Mouse (Mus musculus): ENCODE results near the gene Capsl. TPM values are rescaled to one million over a fixed set of nuclear protein-coding genes. Genes with fewer than 3 reads are reported as not detected.

Capsl gene
- not detected for total RNA-seq (2022)

GRCm38 (mm10) chr15:9435534-9436180 lies at the start of gene Capsl:
Capsl (plus strand) TSS chr15:9436028.
- no peak for DNase-seq (ENCODE audit: low spot score in 2 of 2)

DNA sequence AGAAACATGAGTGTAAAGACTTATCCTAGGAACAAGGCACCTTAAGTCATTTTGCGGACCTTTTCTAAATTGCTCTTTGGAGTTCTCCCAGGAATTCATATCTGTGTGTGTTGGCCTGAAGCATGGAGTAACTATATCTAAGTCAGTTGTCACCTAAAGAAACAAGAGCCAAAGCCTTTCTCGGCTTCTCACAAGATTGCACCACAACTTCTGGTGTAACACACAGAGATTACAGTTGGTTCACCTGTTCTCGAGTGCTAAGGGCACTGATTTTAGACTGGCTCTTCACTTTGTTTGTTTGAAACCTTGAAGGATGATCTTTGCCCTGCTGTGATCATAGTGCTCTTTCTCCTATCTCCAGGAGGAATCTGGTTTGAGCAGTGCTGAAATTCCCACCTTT lies 26.4 kb upstream of the Capsl start:
- no peak for DNase-seq (ENCODE audit: low spot score in 2 of 2)

- no peak for DNase-seq (ENCODE audit: low spot score in 2 of 2)
Measured at GRCm38 (mm10) chr15:9421163-9421562, 14.7 kb upstream of the Capsl start.

- no peak for DNase-seq (ENCODE audit: low spot score in 2 of 2)
Measured at GRCm38 (mm10) chr15:9427849-9428248, 8.0 kb upstream of the Capsl start.

DNA sequence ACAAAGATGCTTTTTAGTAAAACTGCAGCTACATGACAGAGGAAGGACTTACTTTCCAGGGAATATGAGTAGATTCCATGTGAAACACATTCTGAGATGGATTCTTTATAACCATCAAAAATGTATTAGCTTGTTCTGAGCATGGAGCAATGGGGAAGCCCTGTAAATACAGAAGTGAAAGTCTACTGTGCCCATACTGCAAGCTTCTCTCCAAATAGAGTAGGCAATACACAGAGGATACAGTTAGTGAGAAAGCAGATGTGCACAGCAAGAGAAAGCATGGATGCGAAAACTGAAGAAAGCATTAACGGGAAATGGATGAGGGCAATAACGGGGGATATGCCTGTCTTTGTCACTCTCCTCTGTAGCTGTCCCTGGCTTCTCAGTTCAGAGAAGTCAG lies 6.0 kb upstream of the Capsl start:
- DNase-seq (ENCODE audit: low spot score in 2 of 2) = no peak

DNA sequence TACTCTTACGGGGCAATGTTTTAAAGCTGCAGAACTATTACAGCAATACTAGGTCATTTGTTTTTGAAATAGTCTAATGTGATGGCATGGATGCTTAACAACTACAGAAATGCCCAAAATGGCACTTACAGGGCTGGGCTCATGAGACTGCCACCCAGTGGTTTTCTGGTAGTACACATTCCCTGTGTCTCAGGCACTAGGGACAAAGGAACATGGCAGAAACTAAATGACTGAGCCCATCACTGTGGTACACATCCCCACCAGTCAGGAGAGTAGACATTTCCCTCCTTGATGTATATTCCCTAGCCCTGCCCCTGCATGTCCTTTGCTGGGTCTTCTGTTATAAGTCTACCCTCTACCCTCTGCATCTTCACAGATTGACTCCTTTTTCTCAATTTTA lies 16.2 kb downstream of the Capsl start:
- DNase-seq (ENCODE audit: low spot score in 2 of 2) = no peak

DNA sequence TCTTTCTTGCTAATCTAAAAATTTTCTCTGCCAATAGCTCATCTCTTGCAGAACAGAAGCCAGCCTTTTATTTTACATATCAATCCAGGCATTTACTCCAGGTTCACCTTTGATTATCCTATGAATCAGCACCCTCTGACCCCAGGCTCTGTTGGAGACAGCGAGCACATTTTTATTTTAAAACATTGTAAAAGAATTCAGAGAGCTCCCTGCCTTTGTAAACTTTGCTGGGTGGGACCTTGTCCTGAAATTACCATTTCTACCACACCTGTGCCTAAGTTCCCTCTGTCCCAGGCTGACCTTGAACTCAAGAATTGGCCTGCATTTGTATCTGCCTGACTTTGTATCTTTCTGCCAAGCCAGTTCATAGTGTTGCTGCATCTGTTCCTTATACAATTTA lies 17.0 kb downstream of the Capsl start:
- DNase-seq (ENCODE audit: low spot score in 2 of 2) = no peak

DNA sequence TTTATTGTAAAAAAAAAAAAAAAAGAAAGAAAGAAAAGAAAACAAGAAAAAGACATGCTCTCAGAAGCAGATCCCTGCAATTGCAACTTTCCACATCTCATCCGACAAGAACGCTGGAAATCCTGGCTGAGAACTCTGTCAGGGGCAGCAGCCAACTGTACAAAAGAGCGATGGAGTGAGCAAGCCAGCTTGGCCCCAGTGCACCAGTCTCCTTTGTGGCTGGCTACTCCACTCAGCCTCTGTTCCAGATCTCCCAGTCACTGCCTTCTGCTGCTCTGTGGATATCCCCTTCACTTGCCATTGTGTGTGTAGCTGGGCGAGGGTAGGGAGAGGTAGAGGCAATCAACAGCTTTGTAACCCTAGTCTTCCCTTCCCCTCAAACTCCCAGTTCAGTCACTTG lies 18.4 kb downstream of the Capsl start:
- no peak for DNase-seq (ENCODE audit: low spot score in 2 of 2)

GRCm38 (mm10) chr15:9455241-9455640 lies 19.4 kb downstream of the Capsl start:
- DNase-seq (ENCODE audit: low spot score in 2 of 2) = no peak

GRCm38 (mm10) chr15:9463521-9464027 lies 27.7 kb downstream of the Capsl start:
- DNase-seq (ENCODE audit: low spot score in 2 of 2) = no peak

DNA sequence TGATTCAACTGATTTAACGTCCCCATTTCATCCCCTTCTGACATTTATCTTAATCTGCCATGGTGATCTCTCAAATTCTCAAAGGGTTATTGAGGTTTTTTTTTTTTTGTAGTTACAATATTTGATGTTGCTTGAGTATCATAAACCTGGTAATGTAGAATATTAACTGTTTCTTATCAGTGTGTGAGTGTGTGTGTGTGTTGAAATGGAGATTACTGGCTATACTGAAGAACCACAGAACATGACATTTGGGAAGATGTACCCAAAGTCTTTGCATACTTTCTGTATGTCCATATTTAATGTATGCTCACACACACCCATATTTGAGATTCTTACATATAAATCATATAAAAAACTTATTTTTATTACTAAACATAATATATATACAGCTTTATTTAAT lies 28.2 kb downstream of the Capsl start:
- DNase-seq (ENCODE audit: low spot score in 2 of 2) = no peak

GRCm38 (mm10) chr15:9471053-9471685 lies 35.3 kb downstream of the Capsl start:
- DNase-seq (ENCODE audit: low spot score in 2 of 2) = no peak

DNA sequence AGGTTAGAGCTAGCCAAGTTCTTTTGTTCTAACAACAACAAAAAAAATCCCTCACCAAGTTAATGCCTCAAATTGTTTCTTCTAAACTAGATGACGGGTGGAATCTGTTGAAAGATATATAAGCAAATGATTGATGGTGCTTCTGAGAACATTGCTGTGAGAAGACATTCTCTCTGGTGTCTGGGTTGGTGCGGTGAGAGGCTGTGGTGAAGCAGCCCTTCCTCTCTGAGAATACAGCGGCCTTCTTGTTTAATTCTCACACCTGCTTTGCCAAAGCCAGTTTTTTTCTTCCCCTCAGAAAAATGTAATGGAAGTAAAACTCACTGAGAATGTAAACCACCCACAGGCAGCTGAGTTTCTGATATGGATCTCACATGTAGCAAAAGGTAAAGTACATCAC lies 36.3 kb downstream of the Capsl start:
- no peak for DNase-seq (ENCODE audit: low spot score in 2 of 2)

DNA sequence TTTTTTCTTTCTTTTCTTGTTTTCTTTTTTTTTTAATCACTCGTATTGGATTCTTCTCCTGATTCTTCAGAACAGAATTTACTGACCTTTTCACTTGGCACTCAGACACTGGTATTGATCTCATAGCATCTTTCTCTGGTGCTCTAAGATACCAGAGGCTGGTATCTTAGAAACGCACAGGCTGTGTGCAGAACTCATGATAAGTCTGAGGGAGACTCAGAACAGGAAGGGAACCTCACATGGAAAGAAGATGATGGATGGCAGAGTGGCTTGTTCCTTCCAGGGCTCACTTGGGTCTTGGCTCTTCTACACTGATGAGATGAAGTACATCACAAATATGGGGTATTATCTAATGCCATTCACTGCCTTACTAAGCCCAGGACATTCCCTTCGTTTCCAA lies 36.8 kb downstream of the Capsl start:
- DNase-seq (ENCODE audit: low spot score in 2 of 2) = no peak

GRCm38 (mm10) chr15:9473188-9473587 lies 37.4 kb downstream of the Capsl start:
- no peak for DNase-seq (ENCODE audit: low spot score in 2 of 2)

GRCm38 (mm10) chr15:9489417-9490118 lies 53.7 kb downstream of the Capsl start:
- DNase-seq (ENCODE audit: low spot score in 2 of 2) = no peak

DNA sequence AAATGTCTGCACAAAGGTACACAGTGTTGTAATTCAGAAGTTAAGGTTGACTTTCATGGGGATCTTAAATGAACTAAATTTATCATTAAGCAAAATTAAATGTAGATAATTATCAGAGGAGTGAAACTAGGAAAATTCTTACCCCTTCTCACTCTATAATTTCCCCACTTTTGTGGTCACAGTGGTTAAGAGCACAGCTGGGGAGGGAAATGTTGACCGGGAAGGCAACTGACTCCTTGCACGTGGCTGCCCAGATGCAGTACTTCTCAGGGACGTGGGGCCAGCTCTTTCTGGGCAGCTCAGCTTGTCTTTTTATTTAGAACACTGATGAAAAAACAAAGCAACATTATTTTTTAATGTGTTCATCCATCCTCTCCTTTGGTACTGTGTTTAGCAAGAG lies 56.2 kb downstream of the Capsl start:
- no peak for DNase-seq (ENCODE audit: low spot score in 2 of 2)

Other genes with a start within 250 kb of the Capsl start
- not detected for gene Ugt3a1, start 159.1 kb upstream of the Capsl start, total RNA-seq (2022)
- gene Ugt3a2, start 100.5 kb upstream of the Capsl start, total RNA-seq (2022) = not detected
- under 1 TPM in 3 of 4 experiments, not detected in 1; 0.07 to 0.12 (median 0.11) TPM for gene Il7r, start 94.1 kb downstream of the Capsl start, total RNA-seq (2022)

Data from gastrocnemius, adult 8-10 months (tissue).